Comparison of ENCODE assay signal across 17 mouse cellular contexts in genomic region chr12:119074742-119075478, GRCm38 (mm10).
DNase-seq lines count a peak whose midpoint lies in the region; ATAC-seq and TF ChIP-seq lines count a peak whose summit lies in the region.
"Had no signal": no experiment of that assay in that cellular context is flagged by ENCODE, and none has a peak within 500 bp of the region (broad histone marks: within the 10 kb centered on the region; RNA-seq: fewer than 3 reads in every experiment).

No protein-coding gene starts in this region.

- no peak overlapping the region for H3K4me2 ChIP-seq in midbrain, embryonic 12.5 days (replicated peaks)
- H3K4me2 ChIP-seq in midbrain, postnatal 0 days (ENCODE audit: low read depth, low read length, poor library complexity, severe bottlenecking): no peak overlapping the region
- H3K4me2 ChIP-seq in embryonic facial prominence, embryonic 14.5 days (ENCODE audit: low read depth, low read length): no peak overlapping the region
- no peak overlapping the region for H3K4me2 ChIP-seq in hindbrain, embryonic 12.5 days (replicated peaks)
- H3K4me2 ChIP-seq in neural tube, embryonic 14.5 days (ENCODE audit: low read depth, low read length): no peak overlapping the region
- H3K4me2 ChIP-seq: embryonic facial prominence, embryonic 12.5 days; heart, embryonic 13.5 days; hindbrain, embryonic 15.5 days; limb, embryonic 15.5 days had no signal

- TF ChIP-seq CTCF in midbrain, postnatal 0 days (IDR thresholded peaks at IDR 0.05): no peak

- H3K36me3 ChIP-seq in midbrain, embryonic 12.5 days: no peaks in the 10 kb centered on the region
- no peaks in the 10 kb centered on the region for H3K36me3 ChIP-seq in midbrain, postnatal 0 days (ENCODE audit: insufficient read depth, low read length)
- H3K36me3 ChIP-seq in embryonic facial prominence, embryonic 14.5 days (ENCODE audit: control insufficient read depth, insufficient read depth, low read length): no peaks in the 10 kb centered on the region
- H3K36me3 ChIP-seq in hindbrain, embryonic 12.5 days: no peaks in the 10 kb centered on the region
- H3K36me3 ChIP-seq in neural tube, embryonic 14.5 days (ENCODE audit: control insufficient read depth, insufficient read depth, low read length): no peaks in the 10 kb centered on the region
- H3K36me3 ChIP-seq: embryonic facial prominence, embryonic 12.5 days; heart, embryonic 13.5 days; hindbrain, embryonic 15.5 days; limb, embryonic 15.5 days had no signal

- no peak for DNase-seq in midbrain, postnatal 0 days (ENCODE audit: low spot score)
- DNase-seq in embryonic facial prominence, embryonic 14.5 days (ENCODE audit: low spot score): peak; percentile 14
- DNase-seq in urinary bladder, postnatal 4 days (ENCODE audit: low spot score in 2 of 2): no peak
- DNase-seq: cerebellum, adult 18-20 months; kidney, adult 2 months; layer of hippocampus, postnatal 36 days; lung, adult 18-20 months; right cerebral cortex, postnatal 14 days; thymus, adult 18-20 months had no signal

- WGBS in midbrain, embryonic 12.5 days: 22% methylated on average over 2 of the region's 2 CpGs
- 22% methylated on average over 2 of the region's 2 CpGs for WGBS in midbrain, postnatal 0 days
- WGBS in embryonic facial prominence, embryonic 14.5 days: 52% methylated on average over 2 of the region's 2 CpGs
- 13% methylated on average over 2 of the region's 2 CpGs for WGBS in hindbrain, embryonic 12.5 days
- WGBS in neural tube, embryonic 14.5 days: 16% methylated on average over 2 of the region's 2 CpGs

- peak; percentile 96 for ATAC-seq in midbrain, embryonic 12.5 days (ENCODE audit: low FRiP score, low read depth)
- no peak for ATAC-seq in midbrain, postnatal 0 days (ENCODE audit: low FRiP score)
- ATAC-seq in embryonic facial prominence, embryonic 14.5 days (ENCODE audit: low read depth): peak; percentile 53; the same call in 1 of the 2 replicates
- ATAC-seq in hindbrain, embryonic 12.5 days (ENCODE audit: low FRiP score): peak; percentile 93
- ATAC-seq in neural tube, embryonic 14.5 days (ENCODE audit: low read depth): peak; percentile 66; the same call in 1 of the 2 replicates
- no peak for ATAC-seq in erythroid progenitor cell, adult 5-6 weeks (replicated peaks; ENCODE audit: low FRiP score, poor library complexity, severe bottlenecking)

- no peak overlapping the region for H3K9ac ChIP-seq in midbrain, embryonic 12.5 days (replicated peaks)
- H3K9ac ChIP-seq in midbrain, postnatal 0 days (replicated peaks; ENCODE audit: low read length, poor library complexity, severe bottlenecking): no peak overlapping the region
- H3K9ac ChIP-seq in embryonic facial prominence, embryonic 14.5 days (ENCODE audit: low read depth, low read length): no peak overlapping the region
- no peak overlapping the region for H3K9ac ChIP-seq in hindbrain, embryonic 12.5 days
- no peak overlapping the region for H3K9ac ChIP-seq in neural tube, embryonic 14.5 days (replicated peaks; ENCODE audit: low read depth, low read length)
- H3K9ac ChIP-seq: embryonic facial prominence, embryonic 12.5 days; heart, embryonic 13.5 days; hindbrain, embryonic 15.5 days; limb, embryonic 15.5 days had no signal

- no peaks in the 10 kb centered on the region for H3K9me3 ChIP-seq in midbrain, embryonic 12.5 days
- no peaks in the 10 kb centered on the region for H3K9me3 ChIP-seq in midbrain, postnatal 0 days (ENCODE audit: low read length)
- no peaks in the 10 kb centered on the region for H3K9me3 ChIP-seq in embryonic facial prominence, embryonic 14.5 days (ENCODE audit: control insufficient read depth, low read length)
- no peaks in the 10 kb centered on the region for H3K9me3 ChIP-seq in hindbrain, embryonic 12.5 days (replicated peaks)
- no peaks in the 10 kb centered on the region for H3K9me3 ChIP-seq in neural tube, embryonic 14.5 days (ENCODE audit: control insufficient read depth, low read length)
- H3K9me3 ChIP-seq: embryonic facial prominence, embryonic 12.5 days; heart, embryonic 13.5 days; hindbrain, embryonic 15.5 days; limb, embryonic 15.5 days had no signal

- H3K4me3 ChIP-seq in midbrain, embryonic 12.5 days: no peak overlapping the region
- no peak overlapping the region for H3K4me3 ChIP-seq in midbrain, postnatal 0 days (ENCODE audit: low read depth, low read length)
- H3K4me3 ChIP-seq in embryonic facial prominence, embryonic 14.5 days (ENCODE audit: low read depth, low read length): no peak overlapping the region
- no peak overlapping the region for H3K4me3 ChIP-seq in hindbrain, embryonic 12.5 days
- no peak overlapping the region for H3K4me3 ChIP-seq in neural tube, embryonic 14.5 days (ENCODE audit: low read depth, low read length)
- H3K4me3 ChIP-seq: embryonic facial prominence, embryonic 12.5 days; heart, embryonic 13.5 days; hindbrain, embryonic 15.5 days; limb, embryonic 15.5 days had no signal

- no peaks in the 10 kb centered on the region for H3K27me3 ChIP-seq in midbrain, embryonic 12.5 days
- no peaks in the 10 kb centered on the region for H3K27me3 ChIP-seq in midbrain, postnatal 0 days (ENCODE audit: insufficient read depth, low read length)
- no peaks in the 10 kb centered on the region for H3K27me3 ChIP-seq in embryonic facial prominence, embryonic 14.5 days (replicated peaks; ENCODE audit: control insufficient read depth, insufficient read depth, low read length)
- no peaks in the 10 kb centered on the region for H3K27me3 ChIP-seq in hindbrain, embryonic 12.5 days
- no peaks in the 10 kb centered on the region for H3K27me3 ChIP-seq in neural tube, embryonic 14.5 days (ENCODE audit: control insufficient read depth, insufficient read depth, low read length)
- H3K27me3 ChIP-seq: embryonic facial prominence, embryonic 12.5 days; heart, embryonic 13.5 days; hindbrain, embryonic 15.5 days; limb, embryonic 15.5 days had no signal

- H3K4me1 ChIP-seq in midbrain, embryonic 12.5 days: peaks cover 10% of the 10 kb centered on the region; the same call in 1 of the 2 replicates
- H3K4me1 ChIP-seq in midbrain, postnatal 0 days (ENCODE audit: insufficient read depth, low read length): no peaks in the 10 kb centered on the region
- H3K4me1 ChIP-seq in embryonic facial prominence, embryonic 14.5 days (ENCODE audit: control insufficient read depth, insufficient read depth, low read length): no peaks in the 10 kb centered on the region
- peaks cover 5% of the 10 kb centered on the region for H3K4me1 ChIP-seq in hindbrain, embryonic 12.5 days
- no peaks in the 10 kb centered on the region for H3K4me1 ChIP-seq in neural tube, embryonic 14.5 days (ENCODE audit: control insufficient read depth, insufficient read depth, low read length)
- H3K4me1 ChIP-seq: embryonic facial prominence, embryonic 12.5 days; hindbrain, embryonic 15.5 days; limb, embryonic 15.5 days had no signal

- H3K27ac ChIP-seq in midbrain, embryonic 12.5 days (replicated peaks): no peak overlapping the region
- no peak overlapping the region for H3K27ac ChIP-seq in midbrain, postnatal 0 days (ENCODE audit: low read depth, low read length)
- H3K27ac ChIP-seq in embryonic facial prominence, embryonic 14.5 days (replicated peaks; ENCODE audit: low read depth, low read length): no peak overlapping the region
- no peak overlapping the region for H3K27ac ChIP-seq in hindbrain, embryonic 12.5 days
- no peak overlapping the region for H3K27ac ChIP-seq in neural tube, embryonic 14.5 days (ENCODE audit: low read depth, low read length)
- H3K27ac ChIP-seq: embryonic facial prominence, embryonic 12.5 days; heart, embryonic 13.5 days; hindbrain, embryonic 15.5 days; limb, embryonic 15.5 days had no signal

Comparison
In these comparisons a context has a peak if more than half of its experiments do, and no peak if none do; other contexts are left out.
1. ATAC-seq: peak in midbrain, embryonic 12.5 days (single experiment), embryonic facial prominence, embryonic 14.5 days (single experiment), hindbrain, embryonic 12.5 days (single experiment) and neural tube, embryonic 14.5 days (single experiment); none in midbrain, postnatal 0 days (single experiment) and erythroid progenitor cell, adult 5-6 weeks (single experiment).